Mouse (Mus musculus) neural tube, embryonic 12.5 days (tissue): ENCODE data around the gene Galk2. TPM values are rescaled to one million over a fixed set of nuclear protein-coding genes. Genes with fewer than 3 reads are reported as not detected.

ENCODE experiments used
- ATAC-seq: fragments of 200-750 bp; cut with Nextera tagmentation; 2 replicates; pipeline ENCODE4 v1.8.0; 2017; ENCODE audit warnings: low read depth, mild to moderate bottlenecking, moderate TSS enrichment, moderate library complexity; ENCODE audit not compliant: low FRiP score
- H3K27ac ChIP-seq: fragments of 300-500 bp; sonication (generic); 2 replicates; pipeline ENCODE4 v1.5.1; 2016
- H3K27me3 ChIP-seq: fragments of 300-500 bp; sonication (generic); replicated peaks from 2 replicates; pipeline ENCODE4 v1.6.1; 2016; ENCODE audit warnings: mild to moderate bottlenecking
- H3K36me3 ChIP-seq: fragments of 300-500 bp; sonication (generic); 2 replicates; pipeline ENCODE4 v1.6.1; 2016; ENCODE audit warnings: mild to moderate bottlenecking
- H3K4me1 ChIP-seq: fragments of 300-500 bp; sonication (generic); 2 replicates; pipeline ENCODE4 v1.6.1; 2016
- H3K4me2 ChIP-seq: fragments of 300-500 bp; sonication (generic); replicated peaks from 2 replicates; pipeline ENCODE4 v1.6.1; 2016; ENCODE audit warnings: mild to moderate bottlenecking
- H3K4me3 ChIP-seq: fragments of 300-500 bp; sonication (generic); 2 replicates; pipeline ENCODE4 v1.5.1; 2016
- H3K9ac ChIP-seq: fragments of 300-500 bp; sonication (generic); 2 replicates; pipeline ENCODE4 v1.6.1; 2016; ENCODE audit warnings: mild to moderate bottlenecking
- H3K9me3 ChIP-seq: fragments of 300-500 bp; sonication (generic); 2 replicates; pipeline ENCODE4 v1.6.1; 2016; ENCODE audit warnings: mild to moderate bottlenecking
- WGBS: fragments of 180-500 bp; shearing (Covaris S2); methylation state at CpG from one replicate; pipeline ENCODE4 v1.1.7; 2016; 5-methylcytosine and 5-hydroxymethylcytosine counted together
- polyA plus RNA-seq: library from polyadenylated mRNA; unstranded; fragments of >200 nt; fragmentation: Nextera tagmentation; extraction: Ambion mirVana; gene quantifications from 2 replicates; pipeline ENCODE4 v1.2.1, GENCODE M21; 2016

Galk2 gene
- polyA plus RNA-seq, 1 experiment from 2014 or later: 26.6 TPM

- no peak for ATAC-seq
- Histone ChIP-seq H3K4me2 (no peak overlapping the region), H3K36me3 (no peaks in the 10 kb centered on the region), H3K4me3 (no peak overlapping the region), H3K27ac (no peak overlapping the region), H3K27me3 (no peaks in the 10 kb centered on the region), H3K9ac (no peak overlapping the region), H3K9me3 (no peaks in the 10 kb centered on the region), H3K4me1 (no peaks in the 10 kb centered on the region)
- WGBS: 94% methylated on average over 2 of the region's 2 CpGs
These were observed 71.0 kb downstream of the Galk2 start for GRCm38 (mm10) chr2:125929872-125930271.

GRCm38 (mm10) chr2:125931193-125931592 is 72.3 kb downstream of the Galk2 start:
- Histone ChIP-seq H3K27ac (no peak overlapping the region), H3K36me3 (no peaks in the 10 kb centered on the region), H3K4me1 (no peaks in the 10 kb centered on the region), H3K9ac (no peak overlapping the region), H3K27me3 (no peaks in the 10 kb centered on the region), H3K9me3 (no peaks in the 10 kb centered on the region), H3K4me3 (no peak overlapping the region), H3K4me2 (no peak overlapping the region)
- ATAC-seq: peak; percentile 58
- whole genome bisulfite sequencing: 46% methylated on average over 5 of the region's 5 CpGs

GRCm38 (mm10) chr2:125932734-125933133 is 73.8 kb downstream of the Galk2 start:
- H3K9ac ChIP-seq: no peak overlapping the region
- no peak overlapping the region for H3K27ac ChIP-seq
- H3K27me3 ChIP-seq: no peaks in the 10 kb centered on the region
- H3K36me3 ChIP-seq: no peaks in the 10 kb centered on the region
- H3K4me3 ChIP-seq: no peak overlapping the region
- no peaks in the 10 kb centered on the region for H3K4me1 ChIP-seq
- no peaks in the 10 kb centered on the region for H3K9me3 ChIP-seq
- ATAC-seq: no peak
- no peak overlapping the region for H3K4me2 ChIP-seq

GRCm38 (mm10) chr2:125933977-125934376 is 75.1 kb downstream of the Galk2 start:
- H3K4me3 ChIP-seq: no peak overlapping the region
- no peaks in the 10 kb centered on the region for H3K36me3 ChIP-seq
- H3K27me3 ChIP-seq: no peaks in the 10 kb centered on the region
- no peaks in the 10 kb centered on the region for H3K9me3 ChIP-seq
- H3K27ac ChIP-seq: no peak overlapping the region
- H3K9ac ChIP-seq: no peak overlapping the region
- H3K4me2 ChIP-seq: no peak overlapping the region
- H3K4me1 ChIP-seq: no peaks in the 10 kb centered on the region
- 75% methylated on average over 3 of the region's 3 CpGs for WGBS
- ATAC-seq: no peak

- Histone ChIP-seq H3K36me3 (no peaks in the 10 kb centered on the region), H3K4me3 (no peak overlapping the region), H3K4me1 (no peaks in the 10 kb centered on the region), H3K27ac (no peak overlapping the region), H3K27me3 (no peaks in the 10 kb centered on the region), H3K9ac (no peak overlapping the region), H3K9me3 (no peaks in the 10 kb centered on the region), H3K4me2 (no peak overlapping the region)
- no peak for ATAC-seq
- 54% methylated on average over 5 of the region's 5 CpGs for WGBS
These were observed 77.5 kb downstream of the Galk2 start for GRCm38 (mm10) chr2:125936396-125936795.

- no peak overlapping the region for H3K4me2 ChIP-seq
- ATAC-seq: no peak
- H3K4me1 ChIP-seq: no peaks in the 10 kb centered on the region
- no peaks in the 10 kb centered on the region for H3K36me3 ChIP-seq
- H3K4me3 ChIP-seq: no peak overlapping the region
- H3K27ac ChIP-seq: no peak overlapping the region
- no peaks in the 10 kb centered on the region for H3K9me3 ChIP-seq
- H3K9ac ChIP-seq: no peak overlapping the region
- no peaks in the 10 kb centered on the region for H3K27me3 ChIP-seq
- WGBS: 85% methylated on average over 6 of the region's 6 CpGs
These were observed 80.2 kb downstream of the Galk2 start for GRCm38 (mm10) chr2:125938993-125939642.

GRCm38 (mm10) chr2:125941111-125941785 is 82.3 kb downstream of the Galk2 start:
- Histone ChIP-seq H3K9me3 (no peaks in the 10 kb centered on the region), H3K4me1 (no peaks in the 10 kb centered on the region), H3K4me3 (no peak overlapping the region), H3K27ac (no peak overlapping the region), H3K4me2 (no peak overlapping the region), H3K36me3 (no peaks in the 10 kb centered on the region), H3K27me3 (no peaks in the 10 kb centered on the region), H3K9ac (no peak overlapping the region)
- WGBS: 78% methylated on average over 6 of the region's 6 CpGs
- no peak for ATAC-seq

- WGBS: 93% methylated on average over 1 of the region's 1 CpGs
- ATAC-seq: no peak
These were observed 84.4 kb downstream of the Galk2 start for GRCm38 (mm10) chr2:125943301-125943700.

GRCm38 (mm10) chr2:125948195-125948594 is 89.3 kb downstream of the Galk2 start:
- Histone ChIP-seq H3K27me3 (no peaks in the 10 kb centered on the region), H3K27ac (no peak overlapping the region), H3K36me3 (peaks cover 7% of the 10 kb centered on the region), H3K9ac (no peak overlapping the region), H3K4me2 (no peak overlapping the region), H3K4me3 (no peak overlapping the region), H3K9me3 (no peaks in the 10 kb centered on the region), H3K4me1 (no peaks in the 10 kb centered on the region)
- ATAC-seq: no peak
- 92% methylated on average over 2 of the region's 2 CpGs for WGBS

More at GRCm38 (mm10) chr2:125943301-125943700, 84.4 kb downstream of the Galk2 start:
- Histone ChIP-seq H3K9me3 (no peaks in the 10 kb centered on the region), H3K27me3 (no peaks in the 10 kb centered on the region), H3K4me2 (no peak overlapping the region), H3K27ac (no peak overlapping the region), H3K9ac (no peak overlapping the region), H3K36me3 (no peaks in the 10 kb centered on the region), H3K4me1 (no peaks in the 10 kb centered on the region), H3K4me3 (no peak overlapping the region)

GRCm38 (mm10) chr2:125968811-125969210 is 109.9 kb downstream of the Galk2 start:
- no peaks in the 10 kb centered on the region for H3K36me3 ChIP-seq
- H3K9ac ChIP-seq: no peak overlapping the region
- no peak overlapping the region for H3K27ac ChIP-seq
- H3K4me1 ChIP-seq: no peaks in the 10 kb centered on the region
- H3K4me3 ChIP-seq: no peak overlapping the region
- no peaks in the 10 kb centered on the region for H3K27me3 ChIP-seq
- ATAC-seq: no peak
- H3K9me3 ChIP-seq: no peaks in the 10 kb centered on the region
- H3K4me2 ChIP-seq: no peak overlapping the region
- 82% methylated on average over 1 of the region's 1 CpGs for WGBS

GRCm38 (mm10) chr2:125973207-125973606 is 114.3 kb downstream of the Galk2 start:
- Histone ChIP-seq H3K9ac (no peak overlapping the region), H3K27me3 (no peaks in the 10 kb centered on the region), H3K4me3 (no peak overlapping the region), H3K36me3 (no peaks in the 10 kb centered on the region), H3K9me3 (no peaks in the 10 kb centered on the region), H3K27ac (no peak overlapping the region), H3K4me1 (no peaks in the 10 kb centered on the region), H3K4me2 (no peak overlapping the region)
- ATAC-seq: no peak
- WGBS: 63% methylated on average over 6 of the region's 6 CpGs

GRCm38 (mm10) chr2:125975206-125975605 is 116.3 kb downstream of the Galk2 start:
- 98% methylated on average over 10 of the region's 10 CpGs for WGBS
- Histone ChIP-seq H3K9ac (no peak overlapping the region), H3K36me3 (no peaks in the 10 kb centered on the region), H3K27me3 (no peaks in the 10 kb centered on the region), H3K4me2 (no peak overlapping the region), H3K4me1 (no peaks in the 10 kb centered on the region), H3K4me3 (no peak overlapping the region), H3K9me3 (no peaks in the 10 kb centered on the region), H3K27ac (no peak overlapping the region)
- no peak for ATAC-seq

- 53% methylated on average over 5 of the region's 5 CpGs for WGBS
- Histone ChIP-seq H3K27me3 (no peaks in the 10 kb centered on the region), H3K9me3 (no peaks in the 10 kb centered on the region), H3K27ac (no peak overlapping the region), H3K9ac (no peak overlapping the region), H3K4me3 (no peak overlapping the region), H3K4me1 (no peaks in the 10 kb centered on the region), H3K36me3 (no peaks in the 10 kb centered on the region), H3K4me2 (no peak overlapping the region)
- ATAC-seq: no peak
These were observed 117.0 kb downstream of the Galk2 start for GRCm38 (mm10) chr2:125975808-125976345.
